Mouse (Mus musculus) lung, adult 2 months (tissue): Measurements from ENCODE around the gene Lsm14a.

Experiments
- CTCF ChIP-seq: fragments of 200-500 bp; IDR thresholded peaks from 2 replicates; pipeline ENCODE4 v1.5.1; 2011; ENCODE audit warnings: mild to moderate bottlenecking, low read length, control low read depth; ENCODE audit not compliant: insufficient read depth
- POLR2A ChIP-seq: fragments of 200-500 bp; IDR thresholded peaks from 2 replicates; pipeline ENCODE4 v1.6.1; 2011; ENCODE audit warnings: low read depth, mild to moderate bottlenecking, control low read depth, low read length, borderline replicate concordance; ENCODE audit errors: extremely low read depth

DNA sequence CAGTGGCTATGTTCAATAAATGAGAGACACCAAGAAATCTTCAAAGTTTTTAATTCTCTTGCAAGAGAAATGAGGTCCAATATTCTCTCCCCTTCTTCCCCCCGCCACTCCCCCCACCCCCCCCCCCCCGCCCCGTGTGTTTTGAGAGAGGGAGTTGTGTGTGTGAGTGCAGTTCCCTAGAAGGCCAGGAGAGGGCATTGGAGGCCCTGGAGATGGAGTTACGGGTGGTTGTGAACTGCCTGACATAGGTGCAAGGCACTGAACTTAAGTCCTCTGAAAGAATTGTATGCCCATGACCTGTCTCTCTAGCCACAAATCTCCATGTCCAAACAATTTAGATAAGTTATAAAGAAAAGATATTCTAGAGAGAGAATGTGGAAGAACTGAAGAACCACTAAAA, 7.0 kb upstream of the Lsm14a start:
- TF ChIP-seq POLR2A: no peak
- TF ChIP-seq CTCF: 0 out of 2 replicates have a peak, but pooled peaks have one; percentile 23
